Mouse (Mus musculus) E14TG2a.4 (cell line): ENCODE results near the gene Nudt14.

Experiments used
- CTCF ChIP-seq: conservative IDR thresholded peaks from 2 replicates; pipeline ENCODE4 v1.5.1; 2014; ENCODE audit warnings: low read length
- NANOG ChIP-seq: IDR thresholded peaks from 2 replicates; pipeline ENCODE4 v1.6.1; 2014; ENCODE audit warnings: borderline replicate concordance, low read length, mixed read lengths
- POU5F1 ChIP-seq: IDR thresholded peaks from 2 replicates; pipeline ENCODE4 v1.6.1; 2014; ENCODE audit warnings: low read length, borderline replicate concordance

DNA sequence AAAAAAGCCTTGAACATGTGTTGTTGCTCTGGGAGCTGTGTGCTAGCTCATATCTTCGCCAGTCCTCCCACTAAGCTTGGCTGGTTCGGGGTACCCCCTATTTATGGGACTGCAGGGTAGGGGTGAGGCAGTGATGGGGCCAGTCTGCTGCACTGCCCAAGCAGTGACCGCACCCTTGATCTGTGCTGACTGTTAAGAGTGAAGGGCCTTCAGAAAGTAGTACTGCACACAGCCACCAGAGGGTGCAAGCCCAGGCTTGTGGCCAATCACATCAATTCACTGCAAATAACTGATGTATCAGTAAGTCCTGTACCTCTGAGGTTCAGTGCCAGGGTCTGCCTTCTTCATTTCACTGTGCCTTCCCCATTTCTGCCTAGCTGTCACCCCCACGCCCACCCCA lies 13.9 kb upstream of the Nudt14 start:
- TF ChIP-seq CTCF (peak; percentile 89), POU5F1 (no peak), NANOG (no peak)
